Mouse (Mus musculus) stomach, embryonic 16.5 days (tissue): ENCODE measurements around the gene Aurka. TPM values are rescaled to one million over a fixed set of nuclear protein-coding genes. Genes with fewer than 3 reads are reported as not detected.

Experiments used
- ATAC-seq: fragments of 200-750 bp; cut with Nextera tagmentation; 2 replicates; pipeline ENCODE4 v1.8.0; 2017; ENCODE audit warnings: moderate number of reproducible peaks, moderate TSS enrichment; ENCODE audit not compliant: insufficient read depth, low FRiP score
- H3K27ac ChIP-seq: fragments of 300-500 bp; sonication (generic); 2 replicates; pipeline ENCODE4 v1.5.1; 2014; ENCODE audit warnings: low read length
- H3K27me3 ChIP-seq: fragments of 300-500 bp; sonication (generic); 2 replicates; pipeline ENCODE4 v1.6.1; 2014; ENCODE audit warnings: low read length, control low read depth, mixed read lengths; ENCODE audit not compliant: control insufficient read depth, insufficient read depth
- H3K36me3 ChIP-seq: fragments of 300-500 bp; sonication (generic); 2 replicates; pipeline ENCODE4 v1.6.1; 2014; ENCODE audit warnings: low read length; ENCODE audit not compliant: control insufficient read depth, insufficient read depth
- H3K4me1 ChIP-seq: fragments of 300-500 bp; sonication (generic); 2 replicates; pipeline ENCODE4 v1.6.1; 2014; ENCODE audit warnings: low read length, control low read depth, mixed read lengths; ENCODE audit not compliant: control insufficient read depth, insufficient read depth
- H3K4me2 ChIP-seq: fragments of 300-500 bp; sonication (generic); 2 replicates; pipeline ENCODE4 v1.6.1; 2014; ENCODE audit warnings: low read depth, low read length, mixed read lengths
- H3K4me3 ChIP-seq: fragments of 300-500 bp; sonication (generic); replicated peaks from 2 replicates; pipeline ENCODE4 v1.5.1; 2014; ENCODE audit warnings: mild to moderate bottlenecking, low read length
- H3K9ac ChIP-seq: fragments of 300-500 bp; sonication (generic); 2 replicates; pipeline ENCODE4 v1.6.1; 2014; ENCODE audit warnings: low read length
- H3K9me3 ChIP-seq: fragments of 300-500 bp; sonication (generic); replicated peaks from 2 replicates; pipeline ENCODE4 v1.6.1; 2016; ENCODE audit warnings: low read length, control low read depth; ENCODE audit not compliant: control insufficient read depth
- WGBS: fragments of 180-500 bp; shearing (Covaris S2); extraction: QIAGEN DNeasy Blood & Tissue Kit; methylation state at CpG from one replicate; pipeline ENCODE4 v1.1.7; 2014; 5-methylcytosine and 5-hydroxymethylcytosine counted together
- polyA plus RNA-seq: library from polyadenylated mRNA; unstranded; fragments of >200 nt; fragmentation: Nextera tagmentation; extraction: Ambion mirVana; gene quantifications from 2 replicates; pipeline ENCODE4 v1.2.1, GENCODE M21; 2015

The Aurka gene
- polyA plus RNA-seq: 81.6 and 82.0 TPM in 2 replicates

DNA sequence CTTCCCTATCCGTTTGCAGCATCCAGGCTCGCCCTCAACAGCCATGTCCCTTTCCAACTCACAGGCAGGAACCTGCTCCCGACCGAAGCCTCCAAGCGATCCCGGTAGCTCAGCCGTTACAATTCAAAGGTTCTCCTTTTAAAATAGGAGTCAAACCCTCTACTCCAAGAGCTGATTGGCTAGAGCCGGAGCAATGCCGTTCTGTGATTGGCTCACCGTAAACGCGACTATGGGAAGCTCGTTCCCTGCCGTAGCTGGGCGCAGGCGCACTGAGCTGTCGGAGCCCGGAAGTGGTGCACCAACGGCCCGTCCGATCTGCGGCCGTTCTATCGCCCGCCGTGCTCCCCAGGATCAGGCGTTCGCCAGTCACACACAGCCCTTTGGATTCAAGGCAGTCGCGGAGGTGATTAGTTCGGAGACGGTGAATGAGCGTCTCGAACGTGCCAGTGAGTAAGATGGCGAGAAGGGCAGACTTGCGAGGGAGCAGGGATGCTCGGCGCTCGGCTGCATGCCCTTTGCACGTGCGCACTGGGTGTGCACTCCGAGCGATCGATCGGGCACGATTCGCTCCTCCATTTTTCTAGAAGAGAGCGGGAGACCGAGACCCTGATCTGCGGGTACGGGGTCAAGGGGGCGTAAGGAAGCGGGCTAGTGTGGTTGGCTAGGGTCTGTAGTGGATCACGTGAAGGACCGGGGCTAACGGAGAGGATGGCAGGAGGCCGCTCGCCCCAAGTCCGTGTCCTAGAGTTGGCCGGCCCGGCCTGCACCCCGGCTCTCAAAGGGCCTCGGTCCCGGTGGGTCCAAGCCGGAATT, at the start of gene Aurka, which contains the start of gene Cstf1:
TSS of gene Aurka (minus strand) at position 125 of the 813 bp plus-strand sequence.
TSS of gene Cstf1 (plus strand) at position 271 of the 813 bp plus-strand sequence.
- H3K4me3 ChIP-seq: peak within 1 kb of the TSS; percentile 96
- H3K36me3 ChIP-seq: peaks cover 23% of the 10 kb centered on the region
- ATAC-seq: peak; percentile 98
- WGBS: under 1% methylated on average over 66 of the region's 66 CpGs
- H3K9me3 ChIP-seq: no peaks in the 10 kb centered on the region
- peak within 1 kb of the TSS; percentile 97 for H3K9ac ChIP-seq
- H3K4me2 ChIP-seq: peak within 1 kb of the TSS; percentile 70
- peaks cover 19% of the 10 kb centered on the region for H3K4me1 ChIP-seq
- H3K27me3 ChIP-seq: no peaks in the 10 kb centered on the region
- peak within 1 kb of the TSS; percentile 84 for H3K27ac ChIP-seq

- ATAC-seq: no peak
- Histone ChIP-seq H3K27me3 (no peaks in the 10 kb centered on the region), H3K4me2 (no peak overlapping the region), H3K9ac (no peak overlapping the region), H3K27ac (no peak overlapping the region), H3K9me3 (no peaks in the 10 kb centered on the region), H3K4me1 (no peaks in the 10 kb centered on the region), H3K4me3 (no peak overlapping the region), H3K36me3 (no peaks in the 10 kb centered on the region)
- 84% methylated on average over 5 of the region's 5 CpGs for WGBS
Measured at GRCm38 (mm10) chr2:172418208-172418607, 47.9 kb upstream of the Aurka start.

GRCm38 (mm10) chr2:172416876-172417275, 46.5 kb upstream of the Aurka start:
- no peak for ATAC-seq
- Histone ChIP-seq H3K4me3 (no peak overlapping the region), H3K4me2 (no peak overlapping the region), H3K27ac (no peak overlapping the region), H3K4me1 (no peaks in the 10 kb centered on the region), H3K27me3 (no peaks in the 10 kb centered on the region), H3K9me3 (no peaks in the 10 kb centered on the region), H3K9ac (no peak overlapping the region), H3K36me3 (no peaks in the 10 kb centered on the region)
- WGBS: 85% methylated on average over 5 of the region's 5 CpGs

- ATAC-seq: no peak
- 56% methylated on average over 12 of the region's 12 CpGs for WGBS
Measured at GRCm38 (mm10) chr2:172416218-172416617, 45.9 kb upstream of the Aurka start.

GRCm38 (mm10) chr2:172413894-172414293, 43.6 kb upstream of the Aurka start:
- H3K36me3 ChIP-seq: no peaks in the 10 kb centered on the region
- H3K9ac ChIP-seq: no peak overlapping the region
- 42% methylated on average over 5 of the region's 5 CpGs for WGBS
- ATAC-seq: no peak
- no peaks in the 10 kb centered on the region for H3K9me3 ChIP-seq
- no peaks in the 10 kb centered on the region for H3K4me1 ChIP-seq
- H3K4me2 ChIP-seq: no peak overlapping the region
- H3K27me3 ChIP-seq: no peaks in the 10 kb centered on the region
- no peak overlapping the region for H3K4me3 ChIP-seq
- H3K27ac ChIP-seq: no peak overlapping the region

More at GRCm38 (mm10) chr2:172416218-172416617, 45.9 kb upstream of the Aurka start:
- H3K9me3 ChIP-seq: no peaks in the 10 kb centered on the region
- no peaks in the 10 kb centered on the region for H3K36me3 ChIP-seq
- H3K27ac ChIP-seq: no peak overlapping the region
- no peak overlapping the region for H3K4me3 ChIP-seq
- no peaks in the 10 kb centered on the region for H3K4me1 ChIP-seq
- H3K27me3 ChIP-seq: no peaks in the 10 kb centered on the region
- no peak overlapping the region for H3K9ac ChIP-seq
- H3K4me2 ChIP-seq: no peak overlapping the region

DNA sequence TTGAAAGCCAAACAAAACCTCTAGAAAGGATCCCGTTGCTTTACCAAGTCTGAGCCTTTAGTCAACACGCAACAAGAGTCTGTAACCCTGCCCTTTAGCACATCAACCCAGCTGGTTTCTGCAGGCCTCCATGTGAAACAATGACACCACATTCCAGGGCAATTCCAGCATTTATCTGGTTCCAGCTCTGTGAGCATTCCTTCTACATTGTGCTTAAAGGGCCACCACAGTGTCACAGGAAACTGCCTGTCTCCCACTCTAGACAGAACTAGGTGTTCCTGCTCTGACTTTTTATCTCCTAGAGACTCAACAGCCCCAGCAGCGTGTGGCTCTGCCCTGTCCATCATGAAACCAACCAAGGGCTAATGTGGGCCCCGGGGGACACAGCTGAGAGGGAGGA, 42.9 kb upstream of the Aurka start:
- Histone ChIP-seq H3K27ac (no peak overlapping the region), H3K9me3 (no peaks in the 10 kb centered on the region), H3K4me3 (no peak overlapping the region), H3K36me3 (no peaks in the 10 kb centered on the region), H3K4me2 (no peak overlapping the region), H3K9ac (no peak overlapping the region), H3K27me3 (no peaks in the 10 kb centered on the region), H3K4me1 (no peaks in the 10 kb centered on the region)
- ATAC-seq: no peak
- WGBS: 16% methylated on average over 4 of the region's 4 CpGs

DNA sequence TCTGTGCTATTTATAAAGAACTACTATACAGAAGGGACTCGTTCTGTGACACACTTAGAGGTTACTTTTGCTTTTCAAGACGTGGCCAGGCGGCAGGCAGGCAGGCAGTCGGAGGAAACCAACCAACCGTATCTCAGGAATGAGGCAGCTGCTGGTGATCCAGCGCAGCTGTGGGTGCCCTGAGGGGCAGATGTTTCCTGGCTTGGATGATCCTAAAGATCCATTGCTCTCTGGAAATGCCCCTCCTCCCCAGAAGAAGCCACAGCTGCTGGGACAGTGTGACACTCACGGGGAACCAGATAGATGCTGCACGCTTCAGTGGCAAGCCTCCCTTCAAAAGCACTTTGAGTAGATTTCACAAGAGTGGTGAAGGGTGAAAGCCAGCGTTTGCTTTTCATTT, 42.1 kb upstream of the Aurka start:
- Histone ChIP-seq H3K4me2 (0 out of 2 replicates have a peak overlapping the region, but pooled peaks have one; percentile 9), H3K9me3 (no peaks in the 10 kb centered on the region)
- WGBS: 8% methylated on average over 9 of the region's 9 CpGs

DNA sequence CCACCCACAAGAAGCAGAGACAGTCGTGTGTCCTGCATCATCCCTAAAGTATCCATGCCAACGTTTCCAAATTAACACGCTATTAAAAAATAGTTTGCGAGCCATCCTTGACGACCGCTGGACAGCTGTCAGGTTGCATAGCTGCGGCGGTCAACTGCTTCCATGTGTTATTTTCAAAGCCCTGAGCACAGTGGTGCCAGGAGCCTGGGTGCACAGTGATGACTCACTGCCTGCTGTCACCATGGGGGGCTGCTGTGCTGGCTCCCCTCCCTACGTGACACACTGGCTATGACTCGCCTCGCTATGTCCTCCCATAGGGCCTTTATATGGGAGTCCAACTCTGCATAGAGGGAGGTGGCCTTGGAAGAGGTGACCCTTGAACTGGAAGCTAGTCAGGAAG, 40.8 kb upstream of the Aurka start:
- Histone ChIP-seq H3K27ac (no peak overlapping the region), H3K9ac (no peak overlapping the region), H3K4me2 (no peak overlapping the region), H3K9me3 (no peaks in the 10 kb centered on the region), H3K4me1 (no peaks in the 10 kb centered on the region), H3K27me3 (no peaks in the 10 kb centered on the region), H3K36me3 (no peaks in the 10 kb centered on the region), H3K4me3 (no peak overlapping the region)
- WGBS: 87% methylated on average over 11 of the region's 11 CpGs
- ATAC-seq: no peak

More for the DNA sequence above, 42.1 kb upstream of the Aurka start:
- Histone ChIP-seq H3K4me1 (no peaks in the 10 kb centered on the region), H3K36me3 (no peaks in the 10 kb centered on the region), H3K9ac (no peak overlapping the region), H3K4me3 (no peak overlapping the region), H3K27me3 (no peaks in the 10 kb centered on the region), H3K27ac (no peak overlapping the region)
- no peak for ATAC-seq

- 80% methylated on average over 2 of the region's 2 CpGs for WGBS
- Histone ChIP-seq H3K4me2 (no peak overlapping the region), H3K36me3 (no peaks in the 10 kb centered on the region), H3K4me3 (no peak overlapping the region), H3K27me3 (no peaks in the 10 kb centered on the region), H3K27ac (no peak overlapping the region), H3K9me3 (no peaks in the 10 kb centered on the region), H3K4me1 (no peaks in the 10 kb centered on the region), H3K9ac (no peak overlapping the region)
- no peak for ATAC-seq
Measured at GRCm38 (mm10) chr2:172410686-172411085, 40.4 kb upstream of the Aurka start.
